Mouse (Mus musculus) cortical plate, adult 2 months (tissue): ENCODE measurements at regions not wholly inside any gene's neighbourhood (a gene's known extent, or its start where the extent isn't known, plus 50 kb on each side); places are given as distances from the start of the nearest gene placed in this dataset.

Experiments used
- H3K27ac ChIP-seq: fragments of 200-500 bp; 2 replicates; pipeline ENCODE4 v1.5.1; 2012; ENCODE audit warnings: low read length, control low read depth, inconsistent platforms; ENCODE audit not compliant: insufficient read depth
- H3K4me1 ChIP-seq: fragments of 200-500 bp; 2 replicates; pipeline ENCODE4 v1.6.1; 2011; ENCODE audit warnings: low read length; ENCODE audit not compliant: control insufficient read depth, insufficient read depth
- H3K4me3 ChIP-seq: fragments of 200-500 bp; 2 replicates; pipeline ENCODE4 v1.5.1; 2011; ENCODE audit warnings: mild to moderate bottlenecking, low read length, control low read depth; ENCODE audit not compliant: insufficient read depth
- CTCF ChIP-seq: fragments of 200-500 bp; IDR thresholded peaks from 2 replicates; pipeline ENCODE4 v1.5.1; 2011; ENCODE audit warnings: mild to moderate bottlenecking, control low read depth, low read length; ENCODE audit not compliant: insufficient read depth; ENCODE audit errors: extremely low read depth
- POLR2A ChIP-seq: fragments of 200-500 bp; IDR thresholded peaks from 2 replicates; pipeline ENCODE4 v1.6.1; 2011; ENCODE audit warnings: mild to moderate bottlenecking, low read length, control low read depth; ENCODE audit not compliant: insufficient read depth; ENCODE audit errors: extremely low read depth

GRCm38 (mm10) chr1:136696077-136696641 lies 71.5 kb downstream of the Zfp281 start:
- Histone ChIP-seq H3K4me1 (no peaks in the 10 kb centered on the region), H3K27ac (no peak overlapping the region), H3K4me3 (no peak overlapping the region)
- TF ChIP-seq POLR2A (no peak), CTCF (no peak)

GRCm38 (mm10) chr1:136698454-136699152 lies 73.9 kb downstream of the Zfp281 start:
- Histone ChIP-seq H3K4me1 (no peaks in the 10 kb centered on the region), H3K4me3 (no peak overlapping the region), H3K27ac (no peak overlapping the region)
- TF ChIP-seq POLR2A (no peak), CTCF (no peak)

- Histone ChIP-seq H3K27ac (no peak overlapping the region), H3K4me1 (no peaks in the 10 kb centered on the region), H3K4me3 (no peak overlapping the region)
- TF ChIP-seq CTCF (no peak), POLR2A (no peak)
Observed at GRCm38 (mm10) chr1:136699153-136699524, 74.4 kb downstream of the Zfp281 start.

GRCm38 (mm10) chr1:136699571-136699970 lies 74.9 kb downstream of the Zfp281 start:
- H3K4me1 ChIP-seq = no peaks in the 10 kb centered on the region
- H3K4me3 ChIP-seq = no peak overlapping the region

GRCm38 (mm10) chr1:136704139-136704538 lies 79.4 kb downstream of the Zfp281 start:
- H3K4me1 ChIP-seq = no peaks in the 10 kb centered on the region; the same call in 1 of the 2 replicates
- TF ChIP-seq CTCF (no peak), POLR2A (no peak)
- no peak overlapping the region for H3K4me3 ChIP-seq
- no peak overlapping the region for H3K27ac ChIP-seq

More at GRCm38 (mm10) chr1:136699571-136699970, 74.9 kb downstream of the Zfp281 start:
- H3K27ac ChIP-seq = no peak overlapping the region
- TF ChIP-seq CTCF (no peak), POLR2A (no peak)

- Histone ChIP-seq H3K4me1 (no peaks in the 10 kb centered on the region; the same call in 1 of the 2 replicates), H3K27ac (no peak overlapping the region)
- no peak for TF ChIP-seq CTCF
- TF ChIP-seq POLR2A = no peak
Observed at GRCm38 (mm10) chr1:136706509-136706908, 81.8 kb downstream of the Zfp281 start.

GRCm38 (mm10) chr1:136707394-136707793 lies 82.7 kb downstream of the Zfp281 start:
- no peak for TF ChIP-seq POLR2A
- TF ChIP-seq CTCF = no peak
- Histone ChIP-seq H3K27ac (no peak overlapping the region), H3K4me3 (no peak overlapping the region), H3K4me1 (no peaks in the 10 kb centered on the region; the same call in 1 of the 2 replicates)

More at GRCm38 (mm10) chr1:136706509-136706908, 81.8 kb downstream of the Zfp281 start:
- H3K4me3 ChIP-seq = no peak overlapping the region

- Histone ChIP-seq H3K4me1 (no peaks in the 10 kb centered on the region; the same call in 1 of the 2 replicates), H3K27ac (no peak overlapping the region), H3K4me3 (no peak overlapping the region)
- no peak for TF ChIP-seq POLR2A
- no peak for TF ChIP-seq CTCF
Observed at GRCm38 (mm10) chr1:136707866-136708265, 83.2 kb downstream of the Zfp281 start.

GRCm38 (mm10) chr1:136710196-136710595 lies 85.5 kb downstream of the Zfp281 start:
- Histone ChIP-seq H3K27ac (no peak overlapping the region), H3K4me3 (no peak overlapping the region), H3K4me1 (peaks cover 5% of the 10 kb centered on the region)
- TF ChIP-seq POLR2A (no peak), CTCF (no peak)

GRCm38 (mm10) chr1:136711243-136711642 lies 86.5 kb downstream of the Zfp281 start:
- peaks cover 5% of the 10 kb centered on the region for H3K4me1 ChIP-seq
- TF ChIP-seq CTCF = no peak
- no peak for TF ChIP-seq POLR2A
- H3K4me3 ChIP-seq = no peak overlapping the region
- H3K27ac ChIP-seq = no peak overlapping the region
